Mouse (Mus musculus) left cerebral cortex, adult 11 months (tissue): Measurements from ENCODE around the gene Tnni1.
A peak's percentile ranks its signal among the peaks of the same experiment; 100 is the strongest.

Experiments
- DNase-seq: peaks from one replicate; pipeline ENCODE4 v3.0.0; 2022; ENCODE audit warnings: low spot score

Gene Tnni1

GRCm38 (mm10) chr1:135810180-135810579, 30.9 kb downstream of the Tnni1 start:
- no peak for DNase-seq

- peak; percentile 48 for DNase-seq
These were observed 31.9 kb downstream of the Tnni1 start for GRCm38 (mm10) chr1:135811016-135811646.

- no peak for DNase-seq
These were observed 33.0 kb downstream of the Tnni1 start for GRCm38 (mm10) chr1:135812205-135812604.

- DNase-seq = no peak
These were observed 33.4 kb downstream of the Tnni1 start for GRCm38 (mm10) chr1:135812618-135813017.

- no peak for DNase-seq
These were observed 33.8 kb downstream of the Tnni1 start for GRCm38 (mm10) chr1:135813071-135813470.

GRCm38 (mm10) chr1:135813687-135814395, 34.6 kb downstream of the Tnni1 start:
- DNase-seq = no peak

GRCm38 (mm10) chr1:135814531-135814930, 35.3 kb downstream of the Tnni1 start:
- no peak for DNase-seq

GRCm38 (mm10) chr1:135817595-135817994, 38.4 kb downstream of the Tnni1 start:
- no peak for DNase-seq

- no peak for DNase-seq
These were observed 39.4 kb downstream of the Tnni1 start, which contains the start of gene Lad1 for GRCm38 (mm10) chr1:135818481-135819086. Gene Lad1 (plus strand): TSS chr1:135818598.

GRCm38 (mm10) chr1:135820071-135820470, 40.8 kb downstream of the Tnni1 start:
- DNase-seq = no peak

GRCm38 (mm10) chr1:135820736-135821364, 41.6 kb downstream of the Tnni1 start:
- DNase-seq = no peak

- no peak for DNase-seq
These were observed 42.5 kb downstream of the Tnni1 start for GRCm38 (mm10) chr1:135821780-135822179.

- no peak for DNase-seq
These were observed 49.7 kb downstream of the Tnni1 start for GRCm38 (mm10) chr1:135828918-135829317.

GRCm38 (mm10) chr1:135834206-135834859, 55.1 kb downstream of the Tnni1 start:
- no peak for DNase-seq

GRCm38 (mm10) chr1:135834983-135835382, 55.7 kb downstream of the Tnni1 start:
- no peak for DNase-seq

- DNase-seq = no peak
These were observed 56.7 kb downstream of the Tnni1 start, which contains the start of gene Tnnt2 for GRCm38 (mm10) chr1:135835716-135836483. Gene Tnnt2 (plus strand): TSS chr1:135836354.

GRCm38 (mm10) chr1:135838626-135839025, 59.4 kb downstream of the Tnni1 start:
- no peak for DNase-seq

- no peak for DNase-seq
These were observed 59.8 kb downstream of the Tnni1 start for GRCm38 (mm10) chr1:135839065-135839464.

GRCm38 (mm10) chr1:135840675-135841395, 61.6 kb downstream of the Tnni1 start:
- no peak for DNase-seq

GRCm38 (mm10) chr1:135843519-135844262, 64.5 kb downstream of the Tnni1 start:
- DNase-seq = no peak
